Mouse (Mus musculus) heart, embryonic 14.5 days (tissue): ENCODE data around the gene Ensa. TPM values are rescaled to one million over a fixed set of nuclear protein-coding genes. Genes with fewer than 3 reads are reported as not detected.

Experiments
- ATAC-seq: fragments of 200-750 bp; cut with Nextera tagmentation; 2 replicates; pipeline ENCODE4 v1.8.0; 2017; ENCODE audit warnings: low read depth, moderate TSS enrichment; ENCODE audit not compliant: insufficient number of reproducible peaks, insufficient read depth, low FRiP score
- H3K27ac ChIP-seq, 2 experiments: fragments of 200-500 bp in 1 of 2; fragments of 300-500 bp in 1 of 2; sonication (generic) in 1 of 2; replicated peaks in 1 of 2; 2 replicates each; pipeline ENCODE4 v1.5.1; 2012 to 2014; ENCODE audit warnings: low read depth in 2 of 2, low read length in 2 of 2, control low read depth in 1 of 2, mild to moderate bottlenecking in 1 of 2, mixed read lengths in 1 of 2; ENCODE audit not compliant: control insufficient read depth in 1 of 2, insufficient read depth in 1 of 2
- H3K27me3 ChIP-seq: fragments of 300-500 bp; sonication (generic); 2 replicates; pipeline ENCODE4 v1.6.1; 2014; ENCODE audit warnings: mild to moderate bottlenecking, low read length, control low read depth; ENCODE audit not compliant: control insufficient read depth, insufficient read depth
- H3K36me3 ChIP-seq: fragments of 300-500 bp; sonication (generic); 2 replicates; pipeline ENCODE4 v1.6.1; 2014; ENCODE audit warnings: mild to moderate bottlenecking, control low read depth, low read length, mixed read lengths; ENCODE audit not compliant: control insufficient read depth, insufficient read depth
- H3K4me1 ChIP-seq, 2 experiments: fragments of 200-500 bp in 1 of 2; fragments of 300-500 bp in 1 of 2; sonication (generic) in 1 of 2; 2 replicates each; pipeline ENCODE4 v1.6.1; 2012 to 2014; ENCODE audit warnings: low read length in 2 of 2, control low read depth in 1 of 2, mixed read lengths in 1 of 2; ENCODE audit not compliant: control insufficient read depth in 2 of 2, insufficient read depth in 2 of 2
- H3K4me2 ChIP-seq: fragments of 300-500 bp; sonication (generic); 2 replicates; pipeline ENCODE4 v1.6.1; 2014; ENCODE audit warnings: mild to moderate bottlenecking, low read length
- H3K4me3 ChIP-seq, 2 experiments: fragments of 200-500 bp in 1 of 2; fragments of 300-500 bp in 1 of 2; sonication (generic) in 1 of 2; 2 replicates each; pipeline ENCODE4 v1.5.1; 2012 to 2014; ENCODE audit warnings: low read length in 2 of 2, mild to moderate bottlenecking in 2 of 2, control low read depth in 1 of 2, low read depth in 1 of 2, moderate library complexity in 1 of 2; ENCODE audit not compliant: control insufficient read depth in 1 of 2, insufficient read depth in 1 of 2
- H3K9ac ChIP-seq: fragments of 300-500 bp; sonication (generic); 2 replicates; pipeline ENCODE4 v1.6.1; 2014; ENCODE audit warnings: mild to moderate bottlenecking, low read length
- H3K9me3 ChIP-seq: fragments of 300-500 bp; sonication (generic); 2 replicates; pipeline ENCODE4 v1.6.1; 2016; ENCODE audit warnings: low read length, control low read depth; ENCODE audit not compliant: control insufficient read depth
- WGBS: fragments of 180-500 bp; shearing (Covaris S2); extraction: QIAGEN DNeasy Blood & Tissue Kit; methylation state at CpG from one replicate; pipeline ENCODE4 v1.1.7; 2014; 5-methylcytosine and 5-hydroxymethylcytosine counted together
- polyA plus RNA-seq: library from polyadenylated mRNA; unstranded; fragments of >200 nt; fragmentation: Nextera tagmentation; extraction: Ambion mirVana; gene quantifications from 2 replicates; pipeline ENCODE4 v1.2.1, GENCODE M21; 2014

Ensa gene
- polyA plus RNA-seq, 1 experiment from 2014 or later, result 51.1 TPM

DNA sequence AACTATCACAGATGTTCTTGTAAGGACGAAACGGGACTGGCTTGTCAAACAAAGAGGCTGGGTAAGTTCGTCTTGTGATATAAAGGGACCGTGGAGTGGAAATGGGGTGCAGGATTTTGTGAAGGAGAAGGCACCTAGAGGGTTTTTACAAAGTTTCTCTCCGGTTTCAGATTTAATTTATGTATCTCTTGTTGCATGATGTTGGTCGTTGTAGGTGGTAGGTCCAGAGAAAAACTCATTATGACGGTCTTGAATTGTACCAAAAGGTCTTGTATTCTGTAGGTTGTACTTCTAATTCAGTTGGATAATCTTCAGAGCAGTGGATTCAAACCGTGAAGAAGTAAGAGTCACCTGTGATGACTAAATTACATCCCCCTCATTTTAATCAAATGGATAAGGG lies 35.2 kb downstream of the Ensa start:
- WGBS, result under 1% methylated on average over 8 of the region's 8 CpGs
- Histone ChIP-seq H3K4me3 (peak overlapping the region; percentile 60 to 94), H3K9ac (peak overlapping the region; percentile 100), H3K9me3 (no peaks in the 10 kb centered on the region), H3K4me1 (peaks cover 16 to 41% of the 10 kb centered on the region in 2 experiments), H3K27me3 (no peaks in the 10 kb centered on the region), H3K36me3 (peaks cover 51% of the 10 kb centered on the region), H3K27ac (peak overlapping the region; percentile 93 to 99), H3K4me2 (peak overlapping the region; percentile 97)
- ATAC-seq, result no peak

DNA sequence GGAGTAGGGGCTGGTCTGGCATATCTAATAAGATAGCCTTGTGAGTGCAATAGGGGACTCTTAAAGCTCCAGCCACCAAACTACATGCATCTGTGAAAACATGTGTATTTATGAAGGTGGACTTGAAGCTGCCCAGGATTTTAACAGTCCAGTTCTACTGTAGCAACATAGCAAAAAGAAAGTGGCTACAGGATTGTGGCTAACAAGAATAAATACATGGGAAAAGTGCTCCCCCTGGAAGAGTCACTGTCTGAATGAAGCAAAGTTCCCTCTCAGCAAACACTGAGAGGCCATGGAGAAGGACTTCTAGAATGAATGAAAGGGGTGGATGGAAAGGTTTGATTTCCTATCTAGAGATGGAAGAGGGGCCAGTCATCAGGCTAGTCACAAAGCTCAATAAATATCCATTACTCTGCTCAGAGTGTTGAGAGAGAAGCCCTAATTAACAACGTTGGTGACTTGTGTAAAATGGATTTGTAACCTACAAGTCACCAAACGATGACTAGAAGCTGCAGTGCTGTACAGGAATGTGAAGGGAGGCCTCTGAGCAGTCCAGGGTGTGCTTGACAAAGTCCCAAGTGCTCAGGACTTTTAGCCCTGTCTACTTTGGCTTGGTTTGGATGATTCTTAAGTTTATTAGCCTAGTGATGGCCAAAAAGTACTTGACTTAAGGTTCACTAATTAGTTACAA lies 36.1 kb downstream of the Ensa start:
- WGBS, result 7% methylated on average over 2 of the region's 2 CpGs
- ATAC-seq, result no peak
- peaks cover 57% of the 10 kb centered on the region for H3K36me3 ChIP-seq

GRCm38 (mm10) chr3:95661945-95662715 lies 37.3 kb downstream of the Ensa start:
- Histone ChIP-seq H3K36me3 (peaks cover 57% of the 10 kb centered on the region), H3K4me2 (peak overlapping the region; percentile 97), H3K4me1 (peaks cover 28 to 62% of the 10 kb centered on the region in 2 experiments), H3K9ac (peak overlapping the region; percentile 100), H3K4me3 (peak overlapping the region; percentile 8 to 94; a peak in 3 of 4 replicates), H3K27ac (peak overlapping the region; percentile 57 to 94), H3K27me3 (no peaks in the 10 kb centered on the region), H3K9me3 (no peaks in the 10 kb centered on the region)
- no peak for ATAC-seq
- 10% methylated on average over 7 of the region's 7 CpGs for WGBS

More for the DNA sequence above, 36.1 kb downstream of the Ensa start:
- peak overlapping the region; percentile 54 to 99 for H3K27ac ChIP-seq
- no peaks in the 10 kb centered on the region for H3K9me3 ChIP-seq
- H3K4me1 ChIP-seq, result peaks cover 20 to 50% of the 10 kb centered on the region in 2 experiments
- H3K27me3 ChIP-seq, result no peaks in the 10 kb centered on the region
- peak overlapping the region; percentile 100 for H3K9ac ChIP-seq
- peak overlapping the region; percentile 60 to 94; a peak in 3 of 4 replicates for H3K4me3 ChIP-seq
- H3K4me2 ChIP-seq, result peak overlapping the region; percentile 97

- H3K4me2 ChIP-seq, result peak overlapping the region; percentile 97
- H3K4me3 ChIP-seq, result peak overlapping the region in 1 of 2 experiments; percentile 94; a peak in 2 of 4 replicates
- no peak for ATAC-seq
- H3K9me3 ChIP-seq, result no peaks in the 10 kb centered on the region
- peak overlapping the region; percentile 100 for H3K9ac ChIP-seq
- peak overlapping the region; percentile 57 to 94 for H3K27ac ChIP-seq
- H3K4me1 ChIP-seq, result peaks cover 30 to 69% of the 10 kb centered on the region in 2 experiments
- H3K27me3 ChIP-seq, result no peaks in the 10 kb centered on the region
- 72% methylated on average over 7 of the region's 7 CpGs for WGBS
- H3K36me3 ChIP-seq, result peaks cover 57% of the 10 kb centered on the region
Observed at GRCm38 (mm10) chr3:95662724-95663449, 38.1 kb downstream of the Ensa start.

DNA sequence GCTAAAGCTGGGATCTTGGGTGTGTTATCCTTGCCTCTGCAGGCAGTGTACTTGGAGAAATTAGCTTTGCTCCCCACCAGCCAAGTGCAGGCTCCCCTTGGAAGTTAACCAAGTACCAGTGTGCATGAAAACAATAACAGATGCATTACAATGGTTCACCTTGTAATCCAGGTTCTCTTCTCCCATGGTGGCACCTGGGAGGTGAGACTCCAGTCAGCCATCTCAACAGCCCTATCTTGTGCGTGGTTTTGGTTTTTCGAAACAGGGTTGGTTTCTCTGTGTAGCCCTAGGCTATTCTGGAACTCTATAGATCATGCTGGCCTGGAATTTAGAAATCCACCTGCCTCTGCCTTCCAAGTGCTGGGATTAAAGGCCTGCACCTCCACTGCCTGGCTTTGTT lies 38.7 kb downstream of the Ensa start:
- peak overlapping the region; percentile 100 for H3K9ac ChIP-seq
- no peaks in the 10 kb centered on the region for H3K27me3 ChIP-seq
- H3K27ac ChIP-seq, result peak overlapping the region; percentile 32 to 94
- no peak overlapping the region; a peak in 1 of 4 replicates for H3K4me3 ChIP-seq
- ATAC-seq, result no peak
- peaks cover 36 to 75% of the 10 kb centered on the region in 2 experiments for H3K4me1 ChIP-seq
- no peaks in the 10 kb centered on the region for H3K9me3 ChIP-seq
- 76% methylated on average over 2 of the region's 2 CpGs for WGBS
- peak overlapping the region; percentile 97 for H3K4me2 ChIP-seq
- H3K36me3 ChIP-seq, result peaks cover 57% of the 10 kb centered on the region

DNA sequence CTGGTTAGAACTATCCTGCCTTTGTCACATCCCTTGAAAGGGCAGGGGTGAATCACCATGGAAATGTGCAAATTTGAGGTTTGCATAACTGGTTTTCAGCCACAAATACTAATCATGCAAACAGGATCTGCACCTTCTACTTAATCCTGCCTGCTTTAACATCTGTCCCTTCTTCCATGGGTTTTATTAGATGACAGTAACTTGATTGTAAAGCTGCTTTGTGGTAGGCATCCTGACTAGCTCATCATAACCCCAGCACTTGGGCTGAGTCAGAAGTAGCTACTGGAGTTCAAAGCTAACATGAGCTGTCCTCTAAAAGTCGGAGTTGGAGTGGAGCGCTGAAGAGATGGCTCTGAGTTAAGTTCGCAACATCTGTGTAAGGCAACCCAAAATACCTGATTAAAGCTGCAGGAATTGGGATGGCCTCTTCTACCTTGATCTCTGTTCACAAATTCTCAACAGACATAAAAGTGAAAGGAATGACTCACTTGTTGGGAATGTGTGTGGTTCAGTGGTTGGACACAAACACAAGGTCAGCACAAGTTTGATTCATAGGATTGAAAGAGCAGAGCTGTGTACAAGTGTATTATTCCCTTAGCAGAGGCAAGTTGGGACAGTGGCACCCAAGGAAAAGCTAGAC lies 39.3 kb downstream of the Ensa start:
- peaks cover 59% of the 10 kb centered on the region for H3K36me3 ChIP-seq
- no peak overlapping the region for H3K4me3 ChIP-seq
- peaks cover 39 to 80% of the 10 kb centered on the region in 2 experiments for H3K4me1 ChIP-seq
- H3K4me2 ChIP-seq, result peak overlapping the region; percentile 97; the same call in 1 of the 2 replicates
- H3K27me3 ChIP-seq, result no peaks in the 10 kb centered on the region
- WGBS, result 76% methylated on average over 3 of the region's 3 CpGs
- H3K9ac ChIP-seq, result no peak overlapping the region
- H3K27ac ChIP-seq, result peak overlapping the region; percentile 50 to 94
- no peaks in the 10 kb centered on the region for H3K9me3 ChIP-seq
- no peak for ATAC-seq

DNA sequence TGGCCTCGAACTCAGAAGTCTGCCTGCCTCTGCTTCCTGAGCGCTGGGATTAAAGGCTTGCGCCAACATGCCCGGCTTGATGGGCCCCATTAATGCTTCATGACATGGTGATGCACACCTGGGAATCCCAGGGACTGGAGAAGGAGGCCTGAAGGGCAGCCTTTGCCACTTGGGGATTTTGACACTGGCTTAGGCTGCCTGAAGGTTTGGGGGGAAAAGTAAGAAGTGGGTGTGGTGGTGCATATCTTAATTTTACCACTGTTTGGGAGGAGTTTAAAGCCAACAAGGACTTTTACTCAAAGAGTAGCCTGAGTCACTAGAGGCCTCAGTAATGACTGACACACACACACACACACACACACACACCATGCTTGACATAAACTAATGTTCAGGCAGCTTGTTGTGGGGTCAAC lies 40.2 kb downstream of the Ensa start:
- Histone ChIP-seq H3K36me3 (peaks cover 65% of the 10 kb centered on the region), H3K4me2 (no peak overlapping the region), H3K4me3 (no peak overlapping the region), H3K9me3 (no peaks in the 10 kb centered on the region), H3K4me1 (peaks cover 39 to 80% of the 10 kb centered on the region in 2 experiments), H3K27ac (peak overlapping the region; percentile 49 to 94), H3K27me3 (no peaks in the 10 kb centered on the region), H3K9ac (0 out of 2 replicates have a peak overlapping the region, but pooled peaks have one; percentile 50)
- no peak for ATAC-seq
- 83% methylated on average over 4 of the region's 4 CpGs for WGBS
